Mouse (Mus musculus) heart, postnatal 0 days (tissue): ENCODE data around the gene Ptprh.
"Not testable (repeated sequence)": the region's sequence is repeated elsewhere in the genome, so short reads cannot be mapped to it uniquely, and the experiment has no call there.

Source experiments
- CTCF ChIP-seq: IDR thresholded peaks from 2 replicates; pipeline ENCODE4 v1.5.1; 2016; ENCODE audit warnings: antibody characterized with exemption, control low read depth, low read depth
- EP300 ChIP-seq: IDR thresholded peaks from 2 replicates; pipeline ENCODE4 v1.6.1; 2016; ENCODE audit warnings: antibody characterized with exemption, low read depth

GRCm38 (mm10) chr7:4572361-4572760, 31.5 kb downstream of the Ptprh start:
- not testable (repeated sequence) for TF ChIP-seq EP300, CTCF
